Mouse (Mus musculus) liver, postnatal 0 days (tissue): ENCODE results near the gene Mark2. TPM values are rescaled to one million over a fixed set of nuclear protein-coding genes. Genes with fewer than 3 reads are reported as not detected.

Experiments
- ATAC-seq: fragments of 200-750 bp; cut with Nextera tagmentation; 2 replicates; pipeline ENCODE4 v1.8.0; 2017; ENCODE audit warnings: mild to moderate bottlenecking, moderate library complexity
- DNase-seq: peaks from one replicate; pipeline ENCODE4 v3.0.0-alpha.2; 2016
- H3K27ac ChIP-seq: fragments of 300-500 bp; sonication (generic); 2 replicates; pipeline ENCODE4 v1.5.1; 2014; ENCODE audit warnings: antibody characterized with exemption, moderate library complexity, mild to moderate bottlenecking, low read depth
- H3K27me3 ChIP-seq: fragments of 300-500 bp; sonication (generic); 2 replicates; pipeline ENCODE4 v1.6.1; 2014; ENCODE audit warnings: low read length, control low read depth, mixed read lengths; ENCODE audit not compliant: insufficient read depth
- H3K36me3 ChIP-seq: fragments of 300-500 bp; sonication (generic); replicated peaks from 2 replicates; pipeline ENCODE4 v1.6.1; 2014; ENCODE audit warnings: mild to moderate bottlenecking, control low read depth, low read length, moderate library complexity, mixed read lengths; ENCODE audit not compliant: insufficient read depth
- H3K4me1 ChIP-seq: fragments of 300-500 bp; sonication (generic); 2 replicates; pipeline ENCODE4 v1.6.1; 2014; ENCODE audit warnings: antibody characterized with exemption, mild to moderate bottlenecking, control low read depth; ENCODE audit not compliant: insufficient read depth
- H3K4me2 ChIP-seq: fragments of 300-500 bp; sonication (generic); 2 replicates; pipeline ENCODE4 v1.6.1; 2014; ENCODE audit warnings: low read depth, mild to moderate bottlenecking, low read length, moderate library complexity, mixed read lengths
- H3K4me3 ChIP-seq: fragments of 300-500 bp; sonication (generic); 2 replicates; pipeline ENCODE4 v1.5.1; 2014; ENCODE audit warnings: low read depth, low read length
- H3K9ac ChIP-seq: fragments of 300-500 bp; sonication (generic); replicated peaks from 2 replicates; pipeline ENCODE4 v1.6.1; 2014; ENCODE audit warnings: mild to moderate bottlenecking, moderate library complexity
- H3K9me3 ChIP-seq: fragments of 300-500 bp; sonication (generic); 2 replicates; pipeline ENCODE4 v1.6.1; 2016; ENCODE audit warnings: mild to moderate bottlenecking, control low read depth, low read length, mixed read lengths
- CTCF ChIP-seq: sonication (generic); IDR thresholded peaks from 2 replicates; pipeline ENCODE4 v1.5.1; 2016; ENCODE audit warnings: antibody characterized with exemption, low read depth
- EP300 ChIP-seq: IDR thresholded peaks from 2 replicates; pipeline ENCODE4 v1.6.1; 2016; ENCODE audit warnings: antibody characterized with exemption, low read depth, mild to moderate bottlenecking
- WGBS: fragments of 180-500 bp; shearing (Covaris S2); extraction: QIAGEN DNeasy Blood & Tissue Kit; methylation state at CpG from one replicate; pipeline ENCODE4 v1.1.7; 2014; ENCODE audit not compliant: insufficient replicate concordance; 5-methylcytosine and 5-hydroxymethylcytosine counted together
- polyA plus RNA-seq: library from polyadenylated mRNA; unstranded; fragments of >200 nt; fragmentation: Nextera tagmentation; extraction: Ambion mirVana; gene quantifications from 2 replicates; pipeline ENCODE4 v1.2.1, GENCODE M21; 2015

Mark2 gene
- polyA plus RNA-seq, 1 experiment from 2014 or later = 11.9 TPM

DNA sequence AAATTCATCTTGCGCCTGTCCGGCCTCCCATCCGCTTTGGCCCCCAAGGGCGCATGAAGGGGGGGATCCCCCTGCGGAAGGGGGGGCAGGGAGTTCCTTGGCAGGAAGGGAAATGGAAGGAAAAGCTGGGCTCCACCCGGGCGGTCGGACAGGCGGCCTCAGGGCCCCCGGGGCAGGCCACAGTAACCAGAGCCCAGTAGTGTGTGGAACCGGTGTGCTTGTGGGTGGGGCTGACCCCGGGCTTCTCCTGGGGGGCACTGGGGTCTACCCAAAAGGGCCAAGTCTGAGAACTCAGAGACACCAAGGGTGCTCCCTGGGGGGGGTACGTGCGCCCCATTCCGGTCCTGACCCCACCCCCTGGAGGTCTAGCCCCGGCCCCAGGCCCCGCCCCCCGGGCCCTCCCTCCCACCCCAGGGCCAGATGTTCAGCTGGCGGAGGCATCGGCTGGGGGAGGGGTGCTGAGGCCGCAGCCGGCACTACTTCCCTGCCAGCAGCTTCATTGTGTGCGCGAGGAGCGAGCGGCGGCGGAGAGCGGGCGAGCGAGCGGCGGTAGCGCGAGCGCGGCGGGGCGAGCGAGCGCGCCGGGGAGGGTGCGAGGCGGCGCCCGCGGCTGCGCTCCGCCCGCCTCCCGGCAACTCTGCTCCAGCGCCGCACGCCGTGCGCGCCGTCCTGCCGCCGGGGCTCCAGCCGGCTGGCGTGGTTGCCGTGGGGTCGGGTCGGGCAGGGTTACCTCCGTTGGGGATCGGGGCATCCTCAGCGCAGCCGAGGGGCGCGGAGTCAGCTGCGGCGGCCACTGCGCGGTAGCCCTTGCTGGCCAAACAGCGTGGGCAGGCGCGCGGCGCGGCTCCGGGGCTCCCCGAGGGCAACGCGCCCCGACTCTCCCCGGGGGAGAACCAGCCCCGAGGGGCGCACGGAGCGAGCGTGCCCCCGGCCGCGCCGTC is 73.6 kb downstream of the Mark2 start:
- peaks cover 25% of the 10 kb centered on the region for H3K27me3 ChIP-seq
- ATAC-seq (peak; percentile 74), DNase-seq (peak; percentile 82)
- H3K4me3 ChIP-seq = peak overlapping the region; percentile 57
- peak overlapping the region; percentile 14 for H3K9ac ChIP-seq
- H3K27ac ChIP-seq = peak overlapping the region; percentile 60
- H3K4me1 ChIP-seq = peaks cover 23% of the 10 kb centered on the region
- 1% methylated on average over 52 of the region's 97 CpGs for WGBS
- no peaks in the 10 kb centered on the region for H3K9me3 ChIP-seq
- no peaks in the 10 kb centered on the region for H3K36me3 ChIP-seq
- TF ChIP-seq EP300 = no peak
- TF ChIP-seq CTCF = no peak
- peak overlapping the region; percentile 94 for H3K4me2 ChIP-seq

DNA sequence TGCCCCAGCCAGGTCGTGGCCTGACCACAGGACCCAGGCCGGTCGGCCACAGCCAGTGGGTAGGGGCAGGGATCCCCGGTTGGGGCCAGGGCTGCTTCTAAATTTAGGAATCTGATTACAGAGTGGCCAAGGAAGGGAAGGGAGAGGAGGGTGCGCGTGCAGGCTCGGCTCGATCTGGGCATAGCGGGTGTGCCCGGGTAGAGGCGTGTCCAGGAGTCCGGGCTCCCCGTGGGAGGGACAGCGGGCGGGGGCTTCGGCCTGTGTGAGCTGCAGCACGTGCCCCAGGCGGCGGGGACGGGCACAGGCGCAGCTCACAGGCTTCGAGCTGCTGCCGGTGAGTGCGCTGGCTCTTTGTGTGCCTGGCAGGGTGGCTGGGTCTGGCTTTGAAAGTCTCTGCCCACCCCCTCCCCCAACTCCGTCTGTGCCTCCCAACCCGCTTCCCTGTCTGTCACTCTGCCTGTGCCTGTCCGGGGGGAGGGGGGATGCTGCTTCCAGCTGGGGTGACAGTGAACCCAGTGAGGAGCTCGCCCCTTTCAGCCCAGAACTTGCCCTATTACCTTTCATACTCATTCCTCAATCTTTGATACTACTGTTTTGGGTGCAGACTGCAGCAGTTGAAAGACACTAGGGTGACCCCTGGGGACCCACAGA is 74.4 kb downstream of the Mark2 start, which contains the start of gene Rcor2:
Gene Rcor2 (plus strand): TSS at position 235 of the 651 bp plus-strand sequence.
- ATAC-seq (no peak), DNase-seq (peak; percentile 51)
- 3% methylated on average over 22 of the region's 28 CpGs for WGBS
- H3K36me3 ChIP-seq = no peaks in the 10 kb centered on the region
- TF ChIP-seq EP300 (no peak), CTCF (no peak)
- H3K9me3 ChIP-seq = peaks cover 4% of the 10 kb centered on the region; the same call in 1 of the 2 replicates
- H3K9ac ChIP-seq = peak within 1 kb of the TSS; percentile 14
- H3K4me2 ChIP-seq = peak within 1 kb of the TSS; percentile 94
- peaks cover 23% of the 10 kb centered on the region for H3K4me1 ChIP-seq
- H3K27ac ChIP-seq = peak within 1 kb of the TSS; percentile 60
- H3K27me3 ChIP-seq = peaks cover 25% of the 10 kb centered on the region
- peak within 1 kb of the TSS; percentile 57 for H3K4me3 ChIP-seq

DNA sequence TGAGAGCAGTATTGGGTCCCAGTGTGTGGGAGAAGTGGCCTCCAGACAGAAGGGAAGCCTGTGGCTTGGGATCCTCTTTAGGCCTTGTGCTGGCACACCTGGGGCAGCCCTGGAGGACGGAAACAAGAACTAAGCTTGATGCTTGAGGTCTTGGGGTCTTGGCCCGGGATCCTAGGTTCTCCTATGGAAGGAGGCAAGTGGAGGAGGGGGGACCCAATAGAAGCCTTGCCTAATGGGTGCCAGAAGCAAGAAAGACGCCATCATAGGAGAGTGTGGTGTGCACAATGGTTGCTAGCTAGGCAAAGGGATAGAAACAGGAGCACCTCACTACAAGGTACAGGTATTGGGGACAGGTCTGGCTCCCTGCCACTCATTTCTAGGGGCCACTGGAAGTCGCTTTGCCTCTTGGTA is 75.2 kb downstream of the Mark2 start:
- Histone ChIP-seq H3K4me3 (no peak overlapping the region), H3K9me3 (peaks cover 7% of the 10 kb centered on the region; the same call in 1 of the 2 replicates), H3K9ac (no peak overlapping the region), H3K36me3 (no peaks in the 10 kb centered on the region), H3K27me3 (peaks cover 25% of the 10 kb centered on the region), H3K27ac (no peak overlapping the region), H3K4me1 (peaks cover 23% of the 10 kb centered on the region), H3K4me2 (no peak overlapping the region)
- no peak for TF ChIP-seq EP300
- no peak for TF ChIP-seq CTCF
- ATAC-seq = no peak
- DNase-seq = no peak
- 46% methylated on average over 4 of the region's 4 CpGs for WGBS

DNA sequence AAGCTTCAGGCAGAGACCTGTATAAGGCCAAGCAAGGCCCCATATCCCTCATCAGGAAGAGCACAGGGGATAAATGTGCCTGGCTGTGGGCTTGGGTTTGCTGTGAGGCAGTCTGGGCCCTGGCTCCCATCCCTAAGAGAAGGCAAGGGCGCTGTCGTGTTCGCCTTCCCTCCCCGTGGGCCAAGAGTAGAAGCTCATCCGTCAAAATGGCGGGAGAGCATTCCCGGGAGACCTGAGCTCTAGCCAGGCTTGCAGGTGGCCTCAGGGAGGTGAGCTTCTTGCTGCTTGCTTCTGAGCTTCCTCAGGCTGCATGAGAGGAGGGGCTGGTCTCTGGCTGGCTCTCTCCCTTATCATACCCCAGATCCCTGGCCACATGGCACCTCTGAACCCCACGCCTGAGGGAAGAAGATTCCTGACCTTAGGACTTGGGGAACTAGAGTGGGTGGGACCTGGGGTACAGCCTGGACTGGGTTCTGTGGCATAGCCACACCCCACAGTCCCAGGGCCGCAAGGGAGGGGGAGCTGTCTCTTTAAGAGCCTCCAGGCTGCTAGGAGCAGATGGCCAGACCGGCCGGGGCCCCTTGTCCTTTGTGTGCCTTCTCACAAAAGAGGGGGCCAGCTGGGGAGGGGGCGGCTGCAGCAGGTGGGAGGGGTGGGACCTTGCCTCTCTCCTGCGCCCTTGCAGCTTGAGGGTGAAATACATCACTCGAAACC is 76.0 kb downstream of the Mark2 start:
- 39% methylated on average over 14 of the region's 14 CpGs for WGBS
- H3K27ac ChIP-seq = no peak overlapping the region
- ATAC-seq = no peak

DNA sequence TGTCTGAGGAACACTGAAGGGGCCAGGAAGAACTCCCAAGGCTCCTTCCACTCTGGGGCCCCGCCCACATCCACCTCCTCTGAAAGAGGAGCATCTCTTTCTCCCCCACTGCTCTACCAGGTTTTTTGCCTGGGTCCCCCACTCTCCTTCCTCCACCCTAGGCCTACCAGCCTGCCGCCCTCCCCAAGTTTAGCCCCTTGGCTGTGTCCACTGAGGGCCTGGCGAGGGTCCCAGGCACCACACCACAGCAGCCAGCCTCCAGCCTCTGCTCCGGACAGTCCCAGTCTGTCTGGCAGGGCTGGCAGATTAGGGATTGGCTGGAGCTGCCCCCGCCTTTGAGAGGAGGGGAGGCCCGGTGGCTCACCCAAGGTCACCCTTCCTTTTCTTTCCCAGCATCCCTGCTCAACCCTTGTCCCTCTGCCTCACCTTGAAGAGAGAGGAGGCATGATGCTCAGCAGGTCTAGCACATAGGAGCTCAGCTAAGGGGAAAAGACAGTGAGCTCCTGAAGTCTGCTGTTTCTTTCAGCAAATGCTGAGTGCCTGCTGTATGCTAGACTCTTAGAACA is 76.8 kb downstream of the Mark2 start:
- Histone ChIP-seq H3K9ac (no peak overlapping the region), H3K36me3 (no peaks in the 10 kb centered on the region), H3K9me3 (peaks cover 7% of the 10 kb centered on the region; the same call in 1 of the 2 replicates), H3K27me3 (peaks cover 25% of the 10 kb centered on the region), H3K4me2 (no peak overlapping the region), H3K27ac (no peak overlapping the region), H3K4me3 (no peak overlapping the region), H3K4me1 (peaks cover 23% of the 10 kb centered on the region)
- DNase-seq (peak; percentile 17), ATAC-seq (no peak)
- WGBS = 49% methylated on average over 6 of the region's 6 CpGs
- TF ChIP-seq EP300 (no peak), CTCF (no peak)

More for the DNA sequence above, 76.0 kb downstream of the Mark2 start:
- H3K27me3 ChIP-seq = peaks cover 25% of the 10 kb centered on the region
- H3K4me1 ChIP-seq = peaks cover 23% of the 10 kb centered on the region
- H3K4me2 ChIP-seq = no peak overlapping the region
- H3K9ac ChIP-seq = no peak overlapping the region
- no peak for DNase-seq
- peaks cover 7% of the 10 kb centered on the region; the same call in 1 of the 2 replicates for H3K9me3 ChIP-seq
- H3K4me3 ChIP-seq = no peak overlapping the region
- TF ChIP-seq EP300 (no peak), CTCF (no peak)
- H3K36me3 ChIP-seq = no peaks in the 10 kb centered on the region
